Mouse (Mus musculus): ENCODE data around the gene Csgalnact2. TPM values are rescaled to one million over a fixed set of nuclear protein-coding genes. Genes with fewer than 3 reads are reported as not detected.

The Csgalnact2 gene
- polyA plus RNA-seq, 1 experiment from 2014 or later = 8.4 TPM

DNA sequence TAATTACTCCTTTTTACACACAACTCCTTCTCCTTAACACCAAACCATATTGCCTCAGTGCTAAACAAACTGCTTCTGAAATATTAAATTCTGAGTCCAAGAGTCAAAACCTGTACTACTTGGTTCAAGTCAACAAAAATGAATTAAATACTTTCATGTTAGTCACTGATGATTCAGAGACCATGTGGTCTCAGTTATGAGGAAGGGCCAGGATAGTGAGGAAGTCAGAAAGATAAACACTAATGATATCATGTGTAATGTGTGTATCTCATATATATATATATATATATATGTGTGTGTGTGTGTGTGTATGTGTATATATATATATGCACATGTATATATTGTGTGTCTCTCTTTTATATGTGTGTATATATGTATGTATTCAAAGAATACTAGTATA, 12.4 kb downstream of the Csgalnact2 start:
- no peaks in the 10 kb centered on the region for H3K36me3 ChIP-seq (ENCODE audit: control insufficient read depth, insufficient read depth, low read length)
- H3K9me3 ChIP-seq (ENCODE audit: control insufficient read depth, low read length) = no peaks in the 10 kb centered on the region
- H3K4me1 ChIP-seq (ENCODE audit: control insufficient read depth, insufficient read depth, low read length) = no peaks in the 10 kb centered on the region
- no peak overlapping the region for H3K4me2 ChIP-seq (ENCODE audit: low read depth)
- no peaks in the 10 kb centered on the region for H3K27me3 ChIP-seq (ENCODE audit: control insufficient read depth, insufficient read depth, low read length)
- no peak for DNase-seq (ENCODE audit: low spot score)
- H3K4me3 ChIP-seq (ENCODE audit: low read depth, low read length) = no peak overlapping the region
- H3K27ac ChIP-seq (ENCODE audit: low read depth, low read length) = no peak overlapping the region
- H3K9ac ChIP-seq (ENCODE audit: low read length) = no peak overlapping the region
- no peak for ATAC-seq (ENCODE audit: insufficient read depth, low FRiP score, low TSS enrichment)

- H3K36me3 ChIP-seq (ENCODE audit: control insufficient read depth, insufficient read depth, low read length) = no peaks in the 10 kb centered on the region
- no peaks in the 10 kb centered on the region for H3K4me1 ChIP-seq (ENCODE audit: control insufficient read depth, insufficient read depth, low read length)
- no peaks in the 10 kb centered on the region for H3K27me3 ChIP-seq (ENCODE audit: control insufficient read depth, insufficient read depth, low read length)
- WGBS = 92% methylated on average over 1 of the region's 1 CpGs
- no peak overlapping the region for H3K4me2 ChIP-seq (ENCODE audit: low read depth)
- no peak overlapping the region for H3K4me3 ChIP-seq (ENCODE audit: low read depth, low read length)
- H3K27ac ChIP-seq (ENCODE audit: low read depth, low read length) = no peak overlapping the region
- no peak for DNase-seq (ENCODE audit: low spot score)
- ATAC-seq (ENCODE audit: insufficient read depth, low FRiP score, low TSS enrichment) = no peak
- H3K9me3 ChIP-seq (ENCODE audit: control insufficient read depth, low read length) = no peaks in the 10 kb centered on the region
- H3K9ac ChIP-seq (ENCODE audit: low read length) = no peak overlapping the region
Measured at GRCm38 (mm10) chr6:118122767-118123166, 16.2 kb downstream of the Csgalnact2 start.

- Histone ChIP-seq H3K36me3 (ENCODE audit: control insufficient read depth, insufficient read depth, low read length) (no peaks in the 10 kb centered on the region), H3K27me3 (ENCODE audit: control insufficient read depth, insufficient read depth, low read length) (no peaks in the 10 kb centered on the region), H3K4me2 (ENCODE audit: low read depth) (no peak overlapping the region), H3K9me3 (ENCODE audit: control insufficient read depth, low read length) (no peaks in the 10 kb centered on the region), H3K9ac (ENCODE audit: low read length) (no peak overlapping the region), H3K27ac (ENCODE audit: low read depth, low read length) (no peak overlapping the region), H3K4me1 (ENCODE audit: control insufficient read depth, insufficient read depth, low read length) (no peaks in the 10 kb centered on the region), H3K4me3 (ENCODE audit: low read depth, low read length) (no peak overlapping the region)
- 63% methylated on average over 1 of the region's 1 CpGs for WGBS
- no peak for ATAC-seq (ENCODE audit: insufficient read depth, low FRiP score, low TSS enrichment)
- DNase-seq (ENCODE audit: low spot score) = no peak
Measured at GRCm38 (mm10) chr6:118111810-118112209, 27.1 kb downstream of the Csgalnact2 start.

DNA sequence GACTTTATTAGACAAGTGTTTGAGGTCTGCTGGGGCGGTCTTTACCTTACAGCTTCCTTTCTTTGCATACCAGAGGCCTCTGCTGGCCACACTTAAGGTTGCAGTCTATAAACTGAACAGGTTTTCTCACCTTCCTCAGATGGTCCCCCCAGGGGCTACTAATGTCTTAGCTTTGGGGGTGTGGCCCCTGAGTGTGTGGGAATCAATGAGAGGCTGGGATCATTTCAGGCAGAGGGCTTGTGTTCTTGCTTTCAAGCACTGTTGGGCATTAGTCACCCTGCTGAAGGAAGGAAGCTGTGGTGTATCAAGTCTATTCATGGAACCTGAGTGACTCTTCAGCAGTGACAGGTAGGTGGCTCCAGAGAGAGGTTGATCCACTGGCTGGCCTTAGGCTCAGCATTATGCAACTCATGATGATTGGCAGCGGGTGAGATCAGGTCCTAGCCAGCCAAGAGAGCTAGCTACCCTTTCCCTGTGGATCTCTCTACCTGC, 39.6 kb downstream of the Csgalnact2 start:
- Histone ChIP-seq H3K4me2 (ENCODE audit: low read depth) (no peak overlapping the region), H3K36me3 (ENCODE audit: control insufficient read depth, insufficient read depth, low read length) (no peaks in the 10 kb centered on the region), H3K4me1 (ENCODE audit: control insufficient read depth, insufficient read depth, low read length) (no peaks in the 10 kb centered on the region), H3K9ac (ENCODE audit: low read length) (no peak overlapping the region), H3K4me3 (ENCODE audit: low read depth, low read length) (no peak overlapping the region), H3K27ac (ENCODE audit: low read depth, low read length) (no peak overlapping the region), H3K27me3 (ENCODE audit: control insufficient read depth, insufficient read depth, low read length) (no peaks in the 10 kb centered on the region), H3K9me3 (ENCODE audit: control insufficient read depth, low read length) (no peaks in the 10 kb centered on the region)
- WGBS = 32% methylated on average over 2 of the region's 2 CpGs
- no peak for DNase-seq (ENCODE audit: low spot score)
- no peak for ATAC-seq (ENCODE audit: insufficient read depth, low FRiP score, low TSS enrichment)

DNA sequence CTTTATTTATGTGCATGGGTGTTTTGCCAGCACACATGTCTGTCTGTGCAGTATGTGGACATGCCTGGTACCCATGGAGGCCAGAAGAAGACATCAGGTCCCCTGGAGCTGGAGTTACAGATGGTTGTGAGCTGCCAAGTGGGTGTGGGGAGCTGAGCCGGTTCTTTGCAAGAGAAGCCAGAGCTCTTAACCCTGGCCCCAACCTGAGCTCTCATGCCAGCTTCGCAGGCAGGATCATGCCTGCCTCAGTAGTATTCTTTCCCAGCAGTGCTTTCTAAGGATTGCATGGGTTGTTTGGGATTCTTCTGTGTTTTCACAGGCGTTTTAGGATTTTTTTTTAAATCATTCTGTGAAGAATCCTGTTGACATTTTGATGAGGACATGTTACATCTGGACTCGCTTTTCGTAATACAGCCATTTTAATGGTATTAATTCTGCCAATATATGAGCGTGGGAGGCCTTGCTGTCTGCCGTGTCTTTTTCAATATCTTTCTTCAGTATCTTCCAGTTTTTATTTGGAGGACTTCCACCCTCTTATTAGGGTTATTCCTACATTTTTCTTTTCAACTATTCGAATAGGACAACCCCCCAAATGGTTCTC, 41.1 kb downstream of the Csgalnact2 start:
- H3K4me1 ChIP-seq (ENCODE audit: control insufficient read depth, insufficient read depth, low read length) = no peaks in the 10 kb centered on the region
- DNase-seq (ENCODE audit: low spot score) = no peak
- 80% methylated on average over 8 of the region's 8 CpGs for WGBS
- no peak overlapping the region for H3K27ac ChIP-seq (ENCODE audit: low read depth, low read length)
- no peak for ATAC-seq (ENCODE audit: insufficient read depth, low FRiP score, low TSS enrichment)
- no peaks in the 10 kb centered on the region for H3K9me3 ChIP-seq (ENCODE audit: control insufficient read depth, low read length)
- no peak overlapping the region for H3K9ac ChIP-seq (ENCODE audit: low read length)
- H3K36me3 ChIP-seq (ENCODE audit: control insufficient read depth, insufficient read depth, low read length) = no peaks in the 10 kb centered on the region
- no peak overlapping the region for H3K4me2 ChIP-seq (ENCODE audit: low read depth)
- H3K27me3 ChIP-seq (ENCODE audit: control insufficient read depth, insufficient read depth, low read length) = no peaks in the 10 kb centered on the region
- no peak overlapping the region for H3K4me3 ChIP-seq (ENCODE audit: low read depth, low read length)

DNA sequence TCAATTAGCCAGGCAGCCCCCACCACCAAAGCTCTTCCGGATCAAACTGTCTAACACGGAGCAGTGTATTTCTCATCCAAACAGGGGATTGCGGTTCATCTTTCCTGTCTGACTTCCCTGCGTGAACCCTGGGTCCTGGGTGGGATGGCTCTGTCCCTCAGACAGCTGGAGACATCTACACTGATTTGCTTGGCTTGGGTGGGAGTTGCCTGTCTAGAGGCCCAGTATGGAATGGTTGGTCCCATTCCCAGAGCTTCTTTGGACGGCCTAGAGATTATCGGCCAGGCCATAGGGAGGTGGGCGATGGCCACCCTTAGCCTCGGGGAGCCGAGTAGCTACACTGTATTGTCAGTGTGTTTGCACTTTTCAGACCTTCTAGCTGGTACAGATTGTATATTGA, 48.1 kb downstream of the Csgalnact2 start:
- no peak overlapping the region for H3K27ac ChIP-seq (ENCODE audit: low read depth, low read length)
- 89% methylated on average over 9 of the region's 9 CpGs for WGBS

DNA sequence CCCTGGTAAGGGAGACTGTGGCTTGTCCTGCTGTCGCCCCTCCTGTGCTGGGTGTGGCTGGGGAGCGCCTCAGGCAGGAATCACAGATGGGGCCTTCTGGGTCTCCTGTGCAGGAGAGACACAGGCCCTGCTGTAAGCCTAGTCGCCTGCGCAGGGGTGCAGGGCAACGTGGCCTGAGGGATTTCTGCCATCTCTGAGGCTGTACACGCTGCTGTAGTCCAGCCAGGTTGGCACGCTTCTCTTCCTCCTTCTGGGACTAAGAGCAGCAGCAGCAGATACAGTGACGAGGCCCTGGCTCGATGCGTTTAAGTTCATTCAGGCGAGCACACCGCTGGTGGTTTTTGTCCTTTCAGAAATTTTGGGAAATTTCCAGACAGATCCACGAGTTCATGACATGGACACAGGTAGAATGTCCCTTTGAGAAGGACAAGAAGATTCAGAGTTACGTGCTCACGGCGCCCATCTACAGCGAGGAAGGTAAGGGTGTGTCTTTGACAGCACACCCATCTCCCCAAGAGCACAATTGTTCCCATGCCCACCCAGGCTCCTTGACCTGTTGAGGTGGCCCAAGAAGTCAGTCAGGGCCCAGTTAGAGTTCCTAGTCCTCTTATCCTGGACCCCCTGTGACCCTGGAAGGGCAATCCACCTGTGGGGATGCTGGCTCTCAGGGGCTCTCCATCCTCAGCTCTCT, 50.0 kb downstream of the Csgalnact2 start:
- Histone ChIP-seq H3K9me3 (ENCODE audit: control insufficient read depth, low read length) (no peaks in the 10 kb centered on the region), H3K4me2 (ENCODE audit: low read depth) (no peak overlapping the region), H3K4me1 (ENCODE audit: control insufficient read depth, insufficient read depth, low read length) (no peaks in the 10 kb centered on the region), H3K9ac (ENCODE audit: low read length) (no peak overlapping the region), H3K27me3 (ENCODE audit: control insufficient read depth, insufficient read depth, low read length) (no peaks in the 10 kb centered on the region), H3K4me3 (ENCODE audit: low read depth, low read length) (no peak overlapping the region), H3K36me3 (ENCODE audit: control insufficient read depth, insufficient read depth, low read length) (no peaks in the 10 kb centered on the region), H3K27ac (ENCODE audit: low read depth, low read length) (no peak overlapping the region)
- ATAC-seq (ENCODE audit: insufficient read depth, low FRiP score, low TSS enrichment) (no peak), DNase-seq (ENCODE audit: low spot score) (no peak)
- 83% methylated on average over 17 of the region's 17 CpGs for WGBS

More for the DNA sequence above, 48.1 kb downstream of the Csgalnact2 start:
- no peaks in the 10 kb centered on the region for H3K4me1 ChIP-seq (ENCODE audit: control insufficient read depth, insufficient read depth, low read length)
- no peak overlapping the region for H3K4me3 ChIP-seq (ENCODE audit: low read depth, low read length)
- no peaks in the 10 kb centered on the region for H3K27me3 ChIP-seq (ENCODE audit: control insufficient read depth, insufficient read depth, low read length)
- DNase-seq (ENCODE audit: low spot score) (no peak), ATAC-seq (ENCODE audit: insufficient read depth, low FRiP score, low TSS enrichment) (no peak)
- H3K9me3 ChIP-seq (ENCODE audit: control insufficient read depth, low read length) = no peaks in the 10 kb centered on the region
- H3K9ac ChIP-seq (ENCODE audit: low read length) = no peak overlapping the region
- H3K36me3 ChIP-seq (ENCODE audit: control insufficient read depth, insufficient read depth, low read length) = no peaks in the 10 kb centered on the region
- no peak overlapping the region for H3K4me2 ChIP-seq (ENCODE audit: low read depth)

DNA sequence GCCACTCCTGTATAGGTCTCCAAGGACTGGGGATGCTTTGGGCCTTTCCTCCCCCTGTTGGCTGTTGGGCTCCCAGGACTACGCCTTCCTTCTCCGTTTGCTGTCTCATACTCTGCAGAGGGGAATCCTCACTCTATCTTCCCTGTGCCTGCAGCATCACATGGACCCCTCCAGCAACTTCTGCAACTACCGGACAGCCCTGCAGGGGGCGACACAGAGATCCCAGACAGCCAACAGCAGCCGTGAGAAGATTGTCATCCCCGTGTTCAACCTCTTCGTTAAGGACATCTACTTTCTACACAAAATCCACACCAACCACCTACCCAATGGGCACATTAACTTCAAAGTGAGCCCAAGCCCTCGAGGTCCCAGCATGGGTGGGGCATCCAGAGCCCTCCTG, 51.0 kb downstream of the Csgalnact2 start:
- Histone ChIP-seq H3K9me3 (ENCODE audit: control insufficient read depth, low read length) (no peaks in the 10 kb centered on the region), H3K36me3 (ENCODE audit: control insufficient read depth, insufficient read depth, low read length) (no peaks in the 10 kb centered on the region), H3K27ac (ENCODE audit: low read depth, low read length) (no peak overlapping the region), H3K9ac (ENCODE audit: low read length) (no peak overlapping the region), H3K4me2 (ENCODE audit: low read depth) (no peak overlapping the region), H3K4me1 (ENCODE audit: control insufficient read depth, insufficient read depth, low read length) (no peaks in the 10 kb centered on the region), H3K27me3 (ENCODE audit: control insufficient read depth, insufficient read depth, low read length) (no peaks in the 10 kb centered on the region), H3K4me3 (ENCODE audit: low read depth, low read length) (no peak overlapping the region)
- DNase-seq (ENCODE audit: low spot score) (no peak), ATAC-seq (ENCODE audit: insufficient read depth, low FRiP score, low TSS enrichment) (no peak)
- WGBS = 64% methylated on average over 8 of the region's 8 CpGs

GRCm38 (mm10) chr6:118084596-118084995, 54.3 kb downstream of the Csgalnact2 start:
- no peaks in the 10 kb centered on the region for H3K27me3 ChIP-seq (ENCODE audit: control insufficient read depth, insufficient read depth, low read length)
- no peaks in the 10 kb centered on the region for H3K36me3 ChIP-seq (ENCODE audit: control insufficient read depth, insufficient read depth, low read length)
- no peak overlapping the region for H3K27ac ChIP-seq (ENCODE audit: low read depth, low read length)
- no peak overlapping the region for H3K4me2 ChIP-seq (ENCODE audit: low read depth)
- DNase-seq (ENCODE audit: low spot score) = no peak
- ATAC-seq (ENCODE audit: insufficient read depth, low FRiP score, low TSS enrichment) = no peak
- no peak overlapping the region for H3K4me3 ChIP-seq (ENCODE audit: low read depth, low read length)
- 89% methylated on average over 8 of the region's 8 CpGs for WGBS
- H3K9ac ChIP-seq (ENCODE audit: low read length) = no peak overlapping the region
- H3K9me3 ChIP-seq (ENCODE audit: control insufficient read depth, low read length) = no peaks in the 10 kb centered on the region
- no peaks in the 10 kb centered on the region for H3K4me1 ChIP-seq (ENCODE audit: control insufficient read depth, insufficient read depth, low read length)

Data from neural tube, embryonic 11.5 days (tissue).